Mouse (Mus musculus) WW6 (cell line): ENCODE measurements around the gene Plekha5.
"Not testable (repeated sequence)": the region's sequence is repeated elsewhere in the genome, so short reads cannot be mapped to it uniquely, and the experiment has no call there.

Experiments
- DNase-seq: peaks from one replicate; pipeline ENCODE4 v3.0.0-alpha.2; 2013; ENCODE audit warnings: low read depth, low spot score

Plekha5 gene

DNA sequence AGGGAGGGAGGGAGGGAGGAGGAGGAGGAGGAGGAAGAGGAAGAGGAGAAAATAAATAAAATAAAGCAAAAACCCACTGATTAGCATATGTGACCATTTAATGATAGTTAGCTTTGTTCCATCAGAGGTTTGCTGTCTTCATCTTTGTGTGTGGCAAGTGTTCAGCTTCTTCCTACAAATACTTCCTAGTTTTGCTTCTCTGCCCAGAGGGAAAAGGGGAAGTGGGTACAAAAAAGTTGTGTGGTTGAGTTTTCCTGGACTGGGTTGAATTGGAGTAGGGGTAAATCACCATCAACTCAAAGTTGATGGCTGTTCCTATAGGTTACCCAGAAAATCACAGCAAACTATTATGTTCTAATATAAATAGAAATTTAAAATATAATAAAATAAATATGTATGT, 65.7 kb downstream of the Plekha5 start:
- no peak for DNase-seq

DNA sequence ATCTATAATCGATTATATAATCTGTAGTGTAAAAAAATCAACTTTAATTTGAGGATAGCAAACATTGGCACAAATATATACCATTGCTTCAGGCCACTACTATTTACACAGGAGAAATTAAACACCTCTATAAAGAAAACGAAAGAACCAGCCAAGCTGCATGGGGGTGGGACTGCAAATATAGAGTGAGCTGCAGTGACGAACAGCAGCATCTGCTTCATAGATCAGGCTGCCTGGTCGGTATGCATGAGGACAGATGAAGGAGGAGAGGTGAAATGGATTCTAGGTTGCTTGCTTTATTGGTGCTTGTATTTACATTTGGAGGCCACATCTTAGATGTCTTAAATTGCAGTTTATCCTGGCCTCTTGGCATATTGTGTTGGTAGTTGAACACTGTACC, 66.4 kb downstream of the Plekha5 start:
- no peak for DNase-seq

DNA sequence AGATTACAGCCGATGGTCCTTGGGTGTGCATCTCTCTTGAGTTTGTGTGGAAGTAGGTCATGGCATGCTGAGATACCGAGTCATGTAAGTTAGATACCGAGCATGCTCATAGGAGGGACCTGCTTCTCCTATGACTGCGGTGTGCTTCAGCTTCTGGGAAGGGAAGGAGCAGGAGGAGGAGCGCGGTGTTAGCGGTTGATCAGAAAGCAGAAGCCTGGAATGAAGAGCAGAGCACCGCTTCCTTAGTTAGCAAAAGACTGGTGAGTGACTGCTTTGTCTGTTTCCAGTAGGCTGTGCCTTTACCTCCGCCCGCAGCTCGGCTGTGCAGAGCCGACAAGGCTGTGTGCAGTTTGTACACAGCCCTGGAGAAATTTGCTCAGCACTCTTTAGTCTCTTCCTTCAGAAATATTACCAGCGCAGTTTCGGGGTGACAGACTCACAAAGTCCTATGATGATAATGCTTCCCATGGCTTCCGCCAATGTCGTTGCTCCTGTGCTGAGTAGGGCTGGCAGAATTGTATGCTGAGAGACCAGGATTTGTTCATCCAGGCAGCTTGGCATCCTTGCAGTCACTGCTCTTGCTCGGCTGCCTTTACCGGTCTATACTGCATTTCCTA, 67.2 kb downstream of the Plekha5 start:
- DNase-seq = no peak

DNA sequence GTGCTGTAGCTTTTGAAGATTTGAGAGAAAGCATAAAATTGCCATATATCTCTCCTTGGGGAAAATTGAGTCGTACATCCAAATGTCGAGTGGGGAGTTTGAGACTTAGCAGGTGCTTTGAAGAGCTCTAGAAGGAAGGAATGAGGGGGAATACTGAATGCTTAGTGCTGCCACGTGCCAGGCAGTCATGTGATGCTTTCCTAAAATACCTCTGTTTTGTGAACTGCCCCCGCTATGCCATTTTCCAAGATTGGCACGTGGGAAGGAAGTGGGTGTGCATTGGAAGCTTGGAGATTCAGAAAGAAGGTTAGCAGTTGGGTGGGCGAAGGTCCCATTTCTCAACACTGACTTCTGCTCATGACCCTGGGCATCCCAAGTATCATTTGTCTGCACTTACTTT, 68.2 kb downstream of the Plekha5 start:
- no peak for DNase-seq

GRCm38 (mm10) chr6:140498074-140498473, 74.2 kb downstream of the Plekha5 start:
- no peak for DNase-seq

DNA sequence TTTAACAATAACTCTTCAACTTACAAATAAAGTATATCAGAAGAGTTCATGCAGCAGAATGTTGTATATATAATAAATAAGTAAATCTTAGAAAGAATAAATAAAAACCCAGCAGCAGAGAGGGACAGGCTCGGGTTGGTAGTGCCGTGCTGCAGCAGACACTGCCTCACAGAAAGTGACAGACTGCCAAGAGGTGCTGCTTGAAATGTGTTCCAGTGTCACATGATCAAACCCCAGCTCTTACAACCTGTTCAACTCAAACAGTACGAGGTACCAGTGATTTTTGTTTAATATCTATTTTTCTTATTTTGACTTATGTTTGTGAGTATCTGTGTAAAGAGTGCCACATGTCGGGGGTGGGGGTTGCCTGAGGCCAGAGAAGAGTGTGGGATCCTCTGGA, 75.1 kb downstream of the Plekha5 start:
- DNase-seq = no peak

DNA sequence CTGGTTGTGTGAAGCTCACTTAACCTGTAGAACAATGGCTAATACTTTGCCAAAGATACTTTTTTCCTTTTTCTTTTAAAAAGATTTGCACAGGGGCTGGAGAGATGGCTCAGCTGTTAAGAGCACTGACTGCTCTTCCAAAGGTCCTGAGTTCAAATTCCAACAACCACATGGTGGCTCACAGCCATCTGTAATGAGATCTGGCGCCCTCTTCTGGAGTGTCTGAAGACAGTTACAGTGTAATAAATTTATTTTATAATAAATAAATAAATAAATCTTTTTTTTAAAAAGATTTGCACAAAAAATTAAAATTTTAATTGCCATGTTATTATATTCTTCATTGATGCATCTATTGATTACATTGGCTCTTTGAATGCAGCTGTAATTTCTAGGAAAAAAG, 77.0 kb downstream of the Plekha5 start:
- not testable (repeated sequence) for DNase-seq

GRCm38 (mm10) chr6:140501841-140502240, 78.0 kb downstream of the Plekha5 start:
- no peak for DNase-seq

GRCm38 (mm10) chr6:140504796-140505195, 80.9 kb downstream of the Plekha5 start:
- DNase-seq = no peak

- DNase-seq = no peak
These were observed 83.8 kb downstream of the Plekha5 start for GRCm38 (mm10) chr6:140507605-140508004.

- DNase-seq = no peak
These were observed 84.8 kb downstream of the Plekha5 start for GRCm38 (mm10) chr6:140508475-140509150.

GRCm38 (mm10) chr6:140509151-140509530, 85.3 kb downstream of the Plekha5 start:
- DNase-seq = no peak

- no peak for DNase-seq
These were observed 88.2 kb downstream of the Plekha5 start for GRCm38 (mm10) chr6:140512016-140512415.

GRCm38 (mm10) chr6:140512427-140512826, 88.6 kb downstream of the Plekha5 start:
- DNase-seq = no peak

- DNase-seq = no peak
These were observed 90.6 kb downstream of the Plekha5 start for GRCm38 (mm10) chr6:140514205-140515110.

GRCm38 (mm10) chr6:140515550-140515949, 91.7 kb downstream of the Plekha5 start:
- no peak for DNase-seq

DNA sequence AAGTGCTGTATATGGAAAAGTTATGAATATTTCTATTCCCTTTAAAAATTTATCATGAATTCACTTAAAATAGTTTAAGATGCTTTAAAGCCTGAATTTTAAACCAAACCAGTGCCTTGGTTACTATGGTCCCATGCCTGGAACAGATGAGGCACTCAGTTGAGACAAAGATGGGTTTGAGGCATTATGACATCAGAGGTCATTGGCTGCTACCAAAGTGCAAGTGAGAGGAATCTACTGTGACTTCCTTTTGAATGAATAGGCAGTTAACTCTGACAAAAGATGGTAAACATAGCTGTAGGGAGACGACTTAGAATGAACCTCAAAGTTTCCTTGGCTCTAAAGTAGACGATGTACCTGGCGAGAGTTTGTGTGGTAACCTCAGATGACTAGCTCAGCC, 92.3 kb downstream of the Plekha5 start:
- DNase-seq = no peak

DNA sequence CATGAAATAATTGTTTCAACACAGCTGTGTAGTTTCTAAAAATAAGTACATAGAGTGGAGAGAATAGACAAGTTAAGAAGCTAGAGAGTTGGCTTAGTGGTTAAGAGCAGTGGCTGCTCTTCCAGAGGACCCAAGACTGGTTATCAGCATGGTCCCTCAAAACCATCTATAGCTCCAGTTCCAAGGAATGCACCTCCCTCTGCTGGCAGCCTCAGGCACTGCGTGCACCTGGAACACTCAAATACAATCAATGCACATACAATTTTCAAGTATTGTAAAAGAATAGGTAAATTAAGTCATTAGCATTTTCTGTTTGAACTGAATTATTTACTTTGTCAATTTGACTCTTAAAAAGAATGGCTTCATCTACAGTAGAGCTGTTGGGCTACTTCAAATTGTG, 93.3 kb downstream of the Plekha5 start:
- DNase-seq = peak; percentile 34

GRCm38 (mm10) chr6:140519019-140519418, 95.2 kb downstream of the Plekha5 start:
- DNase-seq = no peak

DNA sequence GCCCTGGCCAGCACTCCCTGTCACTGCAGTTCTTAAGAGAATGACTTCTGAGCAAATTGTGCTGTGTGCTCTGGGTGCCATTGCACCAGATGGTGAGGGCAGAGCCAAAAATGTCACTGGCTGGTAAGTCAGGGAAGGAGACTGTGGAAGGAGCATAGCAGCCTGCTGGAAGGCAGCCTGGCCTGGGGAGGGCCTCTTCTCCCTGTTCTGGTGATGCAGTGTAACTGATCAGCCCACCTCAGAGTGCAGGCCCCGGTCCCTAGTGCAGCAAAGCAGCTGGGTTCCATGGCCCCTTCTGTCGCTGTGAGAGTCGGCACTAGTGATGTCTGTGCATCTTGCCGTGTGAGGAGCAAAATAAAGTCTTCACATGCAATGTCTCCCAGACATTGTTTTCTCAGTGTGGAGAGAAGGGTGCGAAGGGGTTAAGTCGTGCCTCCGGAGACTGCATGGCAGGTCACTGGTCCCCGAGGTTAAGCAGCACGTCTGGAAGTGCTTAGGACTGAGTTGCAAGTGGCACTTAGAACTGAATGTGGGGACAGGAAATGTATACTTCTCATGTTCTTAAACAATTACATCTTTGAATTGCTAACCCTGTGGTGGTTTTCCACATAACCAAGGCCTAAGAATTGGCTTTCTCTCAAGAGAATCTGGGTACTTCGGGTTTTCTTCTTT, 95.8 kb downstream of the Plekha5 start:
- DNase-seq = no peak

DNA sequence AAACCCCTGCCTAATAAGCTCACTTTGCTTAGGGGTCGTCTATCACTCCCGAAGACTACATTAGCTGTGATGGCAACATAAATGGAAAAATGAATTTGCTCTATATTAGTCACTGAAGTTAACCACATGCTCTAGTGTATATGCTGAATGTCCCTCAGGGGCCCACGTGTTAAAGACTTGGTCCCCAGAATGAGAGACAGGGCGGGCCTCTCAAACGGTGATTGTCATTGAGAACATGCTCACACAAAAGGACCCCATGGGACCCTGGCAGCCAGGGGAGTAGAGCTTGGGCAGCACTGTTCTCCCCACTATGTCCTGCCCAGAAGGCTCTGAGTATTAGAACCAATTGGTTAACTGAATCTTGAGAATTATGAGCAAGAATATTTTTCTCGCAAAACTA, 97.1 kb downstream of the Plekha5 start:
- no peak for DNase-seq

GRCm38 (mm10) chr6:140521832-140522231, 98.0 kb downstream of the Plekha5 start:
- DNase-seq = no peak
